Mouse (Mus musculus) liver, embryonic 14.5 days (tissue): ENCODE measurements around the gene Cabp1. TPM values are rescaled to one million over a fixed set of nuclear protein-coding genes. Genes with fewer than 3 reads are reported as not detected.

ENCODE experiments used
- ATAC-seq: fragments of 200-750 bp; cut with Nextera tagmentation; 2 replicates; pipeline ENCODE4 v1.8.0; 2017; ENCODE audit warnings: moderate number of reproducible peaks, mild to moderate bottlenecking, moderate library complexity; ENCODE audit not compliant: insufficient read depth
- DNase-seq, 3 experiments: peaks; one replicate each; pipeline ENCODE4 v3.0.0-alpha.2; 2012 to 2013; ENCODE audit warnings: low read depth in 3 of 3, low spot score in 3 of 3
- H3K27ac ChIP-seq: fragments of 300-500 bp; sonication (generic); 2 replicates; pipeline ENCODE4 v1.5.1; 2014; ENCODE audit warnings: moderate library complexity, mild to moderate bottlenecking, control low read depth, inconsistent platforms
- H3K27me3 ChIP-seq: fragments of 300-500 bp; sonication (generic); 2 replicates; pipeline ENCODE4 v1.6.1; 2014; ENCODE audit warnings: mild to moderate bottlenecking, low read length, moderate library complexity; ENCODE audit not compliant: control insufficient read depth, insufficient read depth
- H3K36me3 ChIP-seq: fragments of 300-500 bp; sonication (generic); replicated peaks from 2 replicates; pipeline ENCODE4 v1.6.1; 2014; ENCODE audit warnings: low read depth; ENCODE audit not compliant: control insufficient read depth, insufficient read depth
- H3K4me1 ChIP-seq, 2 experiments: fragments of 200-500 bp in 1 of 2; fragments of 300-500 bp in 1 of 2; sonication (generic) in 1 of 2; replicated peaks; 2 replicates each; pipeline ENCODE4 v1.6.1; 2012 to 2014; ENCODE audit warnings: antibody characterized with exemption in 1 of 2, inconsistent platforms in 1 of 2, low read length in 1 of 2; ENCODE audit not compliant: control insufficient read depth in 2 of 2, insufficient read depth in 2 of 2
- H3K4me2 ChIP-seq: fragments of 300-500 bp; sonication (generic); 2 replicates; pipeline ENCODE4 v1.6.1; 2014; ENCODE audit warnings: low read depth, mild to moderate bottlenecking, control low read depth, moderate library complexity
- H3K4me3 ChIP-seq, 2 experiments: fragments of 200-500 bp in 1 of 2; fragments of 300-500 bp in 1 of 2; sonication (generic) in 1 of 2; 2 replicates each; pipeline ENCODE4 v1.5.1; 2012 to 2014; ENCODE audit warnings: low read depth in 2 of 2, low read length in 2 of 2, mild to moderate bottlenecking in 2 of 2, control low read depth in 1 of 2, inconsistent platforms in 1 of 2, moderate library complexity in 1 of 2; ENCODE audit not compliant: insufficient read depth in 1 of 2
- H3K9ac ChIP-seq: fragments of 300-500 bp; sonication (generic); replicated peaks from 2 replicates; pipeline ENCODE4 v1.6.1; 2014; ENCODE audit warnings: mild to moderate bottlenecking, control low read depth, moderate library complexity
- H3K9me3 ChIP-seq: fragments of 300-500 bp; sonication (generic); 2 replicates; pipeline ENCODE4 v1.6.1; 2016; ENCODE audit warnings: low read length, mixed read lengths; ENCODE audit not compliant: control insufficient read depth
- CTCF ChIP-seq: IDR thresholded peaks from 2 replicates; pipeline ENCODE4 v1.5.1; 2016; ENCODE audit warnings: antibody characterized with exemption, low read depth, control low read depth
- EP300 ChIP-seq: IDR thresholded peaks from 2 replicates; pipeline ENCODE4 v1.6.1; 2016; ENCODE audit warnings: antibody characterized with exemption, low read depth
- WGBS: fragments of 180-500 bp; shearing (Covaris S2); extraction: QIAGEN DNeasy Blood & Tissue Kit; methylation state at CpG from one replicate; pipeline ENCODE4 v1.1.7; 2014; ENCODE audit not compliant: insufficient replicate concordance; 5-methylcytosine and 5-hydroxymethylcytosine counted together
- polyA plus RNA-seq, 2 experiments: library from polyadenylated mRNA; depleted of rRNA in 1 of 2; stranded (reverse) in 1 of 2; unstranded in 1 of 2; fragments of >200 nt; fragmentation: Nextera tagmentation in 1 of 2; extraction: Ambion mirVana in 1 of 2; gene quantifications; 2 replicates each; pipeline versions ENCODE4 v1.2.1 to v1.2.3; 2012 to 2014

Cabp1 gene
- polyA plus RNA-seq, 2 experiments: 0.13 to 0.14 TPM

DNA sequence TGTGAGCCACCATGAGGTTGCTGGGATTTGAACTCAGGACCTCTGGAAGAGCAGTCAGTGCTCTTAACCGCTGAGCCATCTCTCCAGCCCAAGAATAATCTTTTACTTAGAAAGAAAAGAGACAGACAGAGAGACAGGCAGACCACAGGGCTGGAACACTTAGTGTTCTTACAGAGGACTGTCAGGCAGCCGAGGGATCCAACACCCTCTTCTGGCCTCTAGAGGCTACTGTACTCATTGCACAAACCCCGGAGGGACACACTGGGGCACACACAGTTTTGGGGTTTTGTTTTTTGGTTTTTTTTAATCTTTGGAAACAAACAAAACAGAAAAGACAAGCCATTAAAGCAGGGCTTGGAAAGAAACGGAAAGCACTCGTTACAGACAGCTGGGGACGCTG lies 64.9 kb downstream of the Cabp1 start:
- Histone ChIP-seq H3K4me3 (no peak overlapping the region), H3K9me3 (no peaks in the 10 kb centered on the region), H3K4me2 (no peak overlapping the region), H3K9ac (no peak overlapping the region), H3K36me3 (no peaks in the 10 kb centered on the region; the same call in 1 of the 2 replicates), H3K4me1 (peaks cover 0 to 7% of the 10 kb centered on the region in 2 experiments; a peak in 2 of 4 replicates), H3K27ac (no peak overlapping the region), H3K27me3 (no peaks in the 10 kb centered on the region)
- ATAC-seq: no peak
- 83% methylated on average over 6 of the region's 6 CpGs for WGBS
- TF ChIP-seq EP300 (no peak), CTCF (no peak)
- DNase-seq: no peak

DNA sequence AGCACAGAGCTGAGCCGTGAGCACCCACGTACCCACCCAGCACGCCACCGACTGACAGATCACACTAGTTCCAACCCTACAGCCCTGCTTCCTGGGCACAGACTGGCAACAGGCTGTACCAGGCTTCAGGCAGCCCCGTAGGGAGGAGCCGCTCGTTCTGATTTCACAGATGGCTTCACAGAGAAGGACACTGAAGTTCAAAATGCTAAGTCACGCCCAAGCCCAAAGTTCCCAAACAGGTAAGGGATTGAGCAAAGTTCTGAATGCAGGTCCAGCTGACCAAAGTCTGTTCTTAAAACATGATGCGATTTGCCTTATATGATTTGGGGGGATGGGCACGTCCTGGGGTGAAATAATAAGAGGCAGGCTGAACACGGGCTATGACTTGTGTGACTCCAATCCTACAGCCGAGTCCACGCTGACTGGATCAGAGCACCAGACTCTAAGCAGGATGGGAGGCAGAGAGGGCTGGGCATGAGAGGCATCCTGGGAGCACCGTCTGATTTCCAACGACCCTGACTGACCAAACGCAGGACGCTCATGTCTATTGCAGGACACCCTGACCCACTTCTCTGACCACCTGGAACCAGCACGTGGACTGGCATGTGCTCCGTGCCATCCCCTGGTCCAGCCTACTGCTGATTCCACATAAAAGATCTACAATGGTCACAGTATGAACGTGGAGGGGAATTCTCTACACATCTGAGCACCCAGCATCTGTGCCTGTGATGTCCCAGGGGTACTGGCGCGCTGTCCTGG lies 66.6 kb downstream of the Cabp1 start:
- H3K27ac ChIP-seq: no peak overlapping the region
- H3K4me3 ChIP-seq: no peak overlapping the region
- H3K4me2 ChIP-seq: no peak overlapping the region
- DNase-seq (no peak), ATAC-seq (no peak)
- TF ChIP-seq CTCF: no peak
- TF ChIP-seq EP300: no peak
- H3K27me3 ChIP-seq: no peaks in the 10 kb centered on the region
- H3K9ac ChIP-seq: no peak overlapping the region
- H3K4me1 ChIP-seq: no peaks in the 10 kb centered on the region
- H3K9me3 ChIP-seq: no peaks in the 10 kb centered on the region
- H3K36me3 ChIP-seq: no peaks in the 10 kb centered on the region; the same call in 1 of the 2 replicates
- 84% methylated on average over 22 of the region's 22 CpGs for WGBS

DNA sequence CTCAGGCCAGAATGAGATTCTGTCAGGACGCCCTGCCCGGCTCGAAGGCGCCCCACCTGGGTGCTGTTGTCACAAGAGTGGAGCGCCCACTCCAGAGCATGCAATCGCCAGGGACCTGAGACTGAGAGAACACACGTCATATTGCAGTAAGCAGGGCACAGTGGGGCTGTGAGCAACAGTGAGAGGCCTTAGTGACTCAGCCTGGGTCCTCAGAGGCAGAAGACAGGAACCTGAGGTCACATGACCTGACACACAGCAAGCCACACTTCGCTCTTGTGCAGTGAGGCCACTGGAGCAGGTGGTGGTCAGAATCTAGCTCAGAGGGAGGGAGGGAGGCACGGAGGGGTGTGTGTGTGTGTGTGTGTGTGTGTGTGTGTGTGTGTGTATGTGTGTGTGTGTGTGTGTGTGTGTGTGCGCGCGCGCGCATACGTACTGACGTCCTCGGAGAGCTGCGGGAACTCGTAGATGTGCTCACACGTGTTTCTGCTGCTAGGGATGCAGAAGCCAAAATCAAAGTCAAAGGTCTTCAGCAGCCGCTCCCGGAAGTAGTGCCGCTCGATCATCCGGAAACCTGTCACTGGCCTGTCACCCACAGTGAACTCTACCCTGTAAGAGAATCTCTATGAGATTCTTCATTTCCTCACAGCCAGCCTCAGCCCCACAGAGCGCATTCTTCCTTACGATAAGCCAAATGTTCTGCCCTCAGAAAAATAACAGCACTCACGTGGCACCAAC lies 67.4 kb downstream of the Cabp1 start:
- H3K4me2 ChIP-seq: no peak overlapping the region
- no peak overlapping the region for H3K9ac ChIP-seq
- no peaks in the 10 kb centered on the region for H3K27me3 ChIP-seq
- no peak for TF ChIP-seq EP300
- TF ChIP-seq CTCF: no peak
- H3K27ac ChIP-seq: no peak overlapping the region
- H3K36me3 ChIP-seq: no peaks in the 10 kb centered on the region; the same call in 1 of the 2 replicates
- H3K9me3 ChIP-seq: no peaks in the 10 kb centered on the region
- H3K4me3 ChIP-seq: no peak overlapping the region
- DNase-seq (no peak), ATAC-seq (no peak)
- 80% methylated on average over 28 of the region's 28 CpGs for WGBS
- H3K4me1 ChIP-seq: peaks cover 0 to 3% of the 10 kb centered on the region in 2 experiments; a peak in 2 of 4 replicates

DNA sequence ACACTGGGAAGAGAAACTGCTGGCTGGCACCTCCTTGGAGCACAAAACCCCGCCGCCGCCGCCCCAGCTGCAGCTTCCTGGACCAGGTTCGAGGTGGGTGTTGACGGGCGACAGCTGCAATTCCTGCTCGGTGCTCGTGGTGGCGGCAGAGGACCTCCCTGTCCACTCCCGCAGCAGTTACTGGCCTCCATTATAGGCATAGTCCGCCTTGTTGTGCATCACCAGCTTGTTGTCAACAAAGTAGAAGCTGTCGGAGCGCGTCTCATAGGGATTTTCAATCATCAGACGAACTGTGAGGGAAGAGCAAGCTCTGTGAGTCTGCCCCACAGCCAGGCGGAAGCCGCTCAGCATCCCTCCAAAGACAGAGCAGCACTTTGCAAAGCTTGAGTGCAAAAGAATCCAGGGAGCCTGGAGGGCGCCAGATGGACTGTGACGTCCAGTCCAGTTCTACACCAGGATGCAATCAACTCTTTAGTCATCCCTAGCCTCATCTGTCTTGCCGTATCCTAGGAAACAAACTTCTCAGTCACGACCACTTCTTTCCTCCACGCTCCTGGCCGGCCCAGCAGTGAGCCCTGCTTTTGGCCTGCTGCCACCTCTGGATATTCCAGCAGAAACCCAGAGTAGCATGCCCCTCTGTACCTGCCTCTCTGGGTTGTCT lies 68.8 kb downstream of the Cabp1 start:
- H3K27ac ChIP-seq: no peak overlapping the region
- DNase-seq: peak in 2 of 3 experiments; percentile 35 to 40
- no peaks in the 10 kb centered on the region for H3K9me3 ChIP-seq
- ATAC-seq: peak; percentile 58; the same call in 1 of the 2 replicates
- WGBS: 34% methylated on average over 24 of the region's 24 CpGs
- no peaks in the 10 kb centered on the region; the same call in 1 of the 2 replicates for H3K36me3 ChIP-seq
- no peak overlapping the region for H3K4me3 ChIP-seq
- TF ChIP-seq EP300: no peak
- TF ChIP-seq CTCF: peak; percentile 97
- H3K4me2 ChIP-seq: no peak overlapping the region
- no peak overlapping the region for H3K9ac ChIP-seq
- no peaks in the 10 kb centered on the region for H3K27me3 ChIP-seq
- H3K4me1 ChIP-seq: peaks cover 0 to 3% of the 10 kb centered on the region in 2 experiments; a peak in 2 of 4 replicates
